Mouse (Mus musculus): ENCODE measurements around the gene Fndc5.
A peak's percentile ranks its signal among the peaks of the same experiment; 100 is the strongest.

Fndc5 gene

DNA sequence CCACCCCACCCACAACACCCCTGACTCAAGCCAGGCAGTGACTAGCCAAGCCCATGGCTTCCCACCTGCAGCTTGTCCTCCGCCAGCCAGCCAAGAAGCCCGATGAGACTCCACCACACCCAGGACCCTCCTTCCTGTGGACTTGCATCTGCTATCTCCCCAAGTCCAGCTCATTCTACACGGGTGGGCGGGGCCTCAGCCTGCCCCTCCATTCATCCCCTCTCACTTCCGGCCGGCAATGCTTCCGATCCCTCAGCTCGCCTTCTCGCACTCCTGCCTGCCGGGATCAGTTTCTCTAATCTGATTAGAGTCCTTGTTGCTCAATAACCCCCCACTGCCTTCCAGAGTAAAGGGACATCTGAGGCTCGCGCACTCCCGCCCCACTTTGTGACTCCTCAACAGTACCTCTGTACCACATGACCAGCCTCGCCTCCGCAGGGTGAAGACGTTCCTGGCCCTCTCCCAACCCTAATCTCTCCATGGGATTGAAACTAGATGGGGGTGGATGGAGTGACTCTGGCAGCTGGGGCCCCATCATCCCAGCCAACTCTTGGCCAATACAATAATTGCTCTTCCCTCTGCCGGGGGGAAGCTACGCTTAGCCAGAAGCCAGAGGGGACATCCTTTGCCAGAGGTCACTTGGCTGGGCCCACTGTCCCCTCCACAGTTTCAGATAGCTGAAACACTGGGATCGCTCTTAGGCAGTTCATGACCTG lies 10.9 kb upstream of the Fndc5 start:
- no peak for DNase-seq

DNA sequence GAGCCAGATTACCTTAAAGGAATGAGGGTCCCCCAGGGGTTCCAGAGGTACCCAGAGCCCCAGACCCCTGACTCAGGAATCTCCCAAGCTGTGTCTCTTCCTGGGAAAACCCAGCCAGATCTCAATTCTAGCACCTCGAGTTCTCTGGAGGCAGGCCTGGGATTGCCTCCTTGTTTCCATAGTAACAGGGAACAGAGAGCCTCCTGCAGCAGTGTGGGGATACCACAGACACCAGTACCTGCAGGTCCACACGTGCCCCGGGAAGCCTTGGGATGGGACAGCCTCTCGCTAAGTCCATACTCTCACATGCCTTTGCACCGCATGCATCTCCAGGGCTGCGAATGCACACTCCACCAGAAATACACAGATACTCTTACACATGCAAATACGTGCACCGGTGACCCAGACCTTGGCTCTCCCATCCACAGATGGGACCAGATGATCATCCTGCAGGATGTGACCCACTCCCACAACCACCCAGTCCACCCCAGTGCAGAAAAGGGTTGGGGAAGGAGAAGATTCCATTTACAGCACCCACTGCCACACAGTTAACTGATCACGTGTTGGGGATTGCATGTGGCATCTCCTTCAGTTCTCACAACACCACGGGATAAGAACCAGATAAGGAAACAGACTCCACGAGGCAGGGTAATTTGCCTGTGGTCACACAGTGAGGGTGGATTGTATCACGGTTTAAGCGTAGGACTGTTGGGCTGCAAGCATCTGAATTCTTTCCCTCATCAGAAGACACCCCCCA lies 8.0 kb upstream of the Fndc5 start:
- DNase-seq: no peak

DNA sequence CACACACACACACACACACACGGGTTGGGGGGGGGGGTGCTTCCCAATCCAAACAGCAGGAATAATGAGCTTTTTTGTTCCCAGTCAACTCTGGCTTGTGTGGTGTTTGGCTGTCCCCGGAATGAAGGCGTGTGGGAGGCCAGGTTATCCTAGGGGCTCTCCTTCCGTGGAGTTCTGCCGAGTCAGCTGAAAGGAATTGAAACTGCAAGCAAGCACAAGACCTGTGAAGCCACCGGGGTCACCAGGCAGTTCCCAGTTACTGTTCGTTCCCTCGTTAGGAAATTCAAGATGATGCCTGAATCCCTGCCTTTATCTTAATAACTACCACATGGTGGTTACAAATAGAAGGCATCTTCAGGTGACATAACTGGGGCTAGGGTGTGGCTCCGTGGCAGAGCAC lies 7.4 kb upstream of the Fndc5 start:
- DNase-seq: no peak

DNA sequence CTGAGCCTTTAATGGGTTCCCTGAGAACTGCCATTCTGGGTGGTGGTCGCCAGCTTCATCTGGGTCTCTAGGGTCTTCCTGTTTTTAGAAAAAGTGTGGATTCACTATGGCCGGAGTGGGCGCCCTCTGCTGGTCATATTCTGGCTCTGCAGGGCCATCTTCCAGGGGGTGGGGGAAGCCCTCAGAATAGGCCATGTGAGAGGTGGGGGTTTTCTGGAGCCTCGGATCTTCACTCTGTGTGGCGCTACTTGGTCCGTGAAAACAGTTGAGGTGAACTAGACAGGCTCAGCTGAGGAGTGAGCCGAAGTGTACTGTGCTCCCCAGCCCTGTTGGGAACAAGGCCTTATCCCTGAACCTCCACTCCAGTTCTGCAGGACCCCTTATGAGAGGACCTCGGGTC lies 6.7 kb upstream of the Fndc5 start:
- peak; percentile 30 for DNase-seq

DNA sequence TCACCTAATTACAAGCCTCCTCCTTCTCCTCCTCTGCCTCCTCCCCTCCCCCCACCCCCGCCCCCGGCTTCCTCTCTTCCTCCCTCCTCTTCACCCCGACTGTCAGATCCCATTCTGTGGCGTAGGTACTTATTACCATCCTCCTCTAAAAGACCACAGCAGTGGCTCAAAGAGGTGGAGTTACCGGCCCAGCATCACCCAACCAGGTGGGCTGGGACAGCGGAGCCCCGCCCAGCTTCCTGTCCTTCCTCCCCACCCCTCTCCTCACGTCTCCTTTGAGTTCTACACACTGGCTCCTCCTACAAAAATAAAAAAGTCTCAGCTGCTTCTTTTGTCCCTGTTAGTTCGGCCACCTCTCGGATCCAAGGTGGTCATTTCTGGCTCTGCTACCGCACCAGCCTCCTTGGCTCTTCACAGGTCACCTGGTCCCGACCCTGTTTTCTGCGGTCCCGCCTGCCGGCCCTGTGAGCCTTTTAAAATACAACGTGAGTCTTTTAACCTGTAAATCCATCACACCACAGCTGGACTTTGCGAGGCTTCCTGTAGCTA lies 6.0 kb upstream of the Fndc5 start:
- peak; percentile 48 for DNase-seq

DNA sequence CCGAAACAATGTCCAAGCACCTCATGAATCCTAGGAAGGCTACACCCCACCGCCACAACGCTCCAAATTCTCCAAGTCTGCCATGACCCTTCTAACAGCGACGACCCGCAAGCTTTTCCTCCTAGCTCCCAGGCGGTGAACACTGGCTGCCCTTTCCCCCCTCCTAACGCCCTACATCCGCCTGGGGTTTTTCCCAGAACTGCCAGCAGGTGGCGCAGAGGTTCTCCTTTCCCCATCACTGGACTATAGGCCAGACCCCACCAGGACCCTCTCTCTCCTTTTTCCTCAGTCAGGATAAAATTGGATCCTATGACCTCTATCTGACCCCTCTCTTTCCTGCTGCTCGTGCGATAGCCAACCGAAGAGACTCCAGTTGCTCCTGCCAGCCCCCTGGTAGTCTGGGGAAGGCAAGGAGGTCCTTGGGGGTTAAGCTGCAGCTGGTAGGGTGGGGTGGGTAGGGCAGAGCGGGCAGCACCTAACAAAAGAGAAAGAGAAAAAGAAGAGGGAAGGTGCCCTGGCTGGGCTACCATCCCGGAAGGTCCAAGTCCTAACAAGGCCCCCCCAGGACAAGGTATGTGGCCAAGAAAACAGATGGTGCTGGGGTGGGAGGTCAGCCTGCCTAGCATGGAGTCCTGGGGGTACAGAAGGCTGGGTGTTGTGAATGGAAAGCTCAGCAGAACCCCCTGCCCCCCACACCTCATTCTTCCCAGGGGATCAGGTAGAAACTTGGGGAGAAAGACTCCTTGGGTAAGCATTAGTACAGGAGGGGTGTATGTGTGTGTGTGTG lies 1.8 kb upstream of the Fndc5 start:
- DNase-seq: peak; percentile 78

DNA sequence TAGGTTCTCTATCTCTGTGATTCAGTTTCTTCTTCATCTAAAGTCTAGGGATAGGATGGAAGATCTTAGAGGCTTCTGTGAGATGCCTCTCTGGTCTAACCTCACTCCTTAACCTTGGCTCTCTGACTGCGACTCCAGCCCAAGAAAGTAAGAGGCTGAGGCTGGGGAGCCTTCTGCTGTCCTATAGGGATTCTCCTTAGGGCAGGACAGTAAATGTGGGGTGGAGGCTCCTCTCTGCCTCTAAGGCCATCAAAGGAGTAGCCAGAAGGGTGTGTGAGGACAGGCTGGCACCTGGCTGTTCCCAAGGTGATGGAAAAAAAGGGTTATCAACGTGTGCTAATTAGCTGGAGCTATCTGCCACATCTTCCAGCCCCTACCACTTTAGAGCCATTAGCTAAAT lies 1.2 kb upstream of the Fndc5 start:
- DNase-seq: no peak

DNA sequence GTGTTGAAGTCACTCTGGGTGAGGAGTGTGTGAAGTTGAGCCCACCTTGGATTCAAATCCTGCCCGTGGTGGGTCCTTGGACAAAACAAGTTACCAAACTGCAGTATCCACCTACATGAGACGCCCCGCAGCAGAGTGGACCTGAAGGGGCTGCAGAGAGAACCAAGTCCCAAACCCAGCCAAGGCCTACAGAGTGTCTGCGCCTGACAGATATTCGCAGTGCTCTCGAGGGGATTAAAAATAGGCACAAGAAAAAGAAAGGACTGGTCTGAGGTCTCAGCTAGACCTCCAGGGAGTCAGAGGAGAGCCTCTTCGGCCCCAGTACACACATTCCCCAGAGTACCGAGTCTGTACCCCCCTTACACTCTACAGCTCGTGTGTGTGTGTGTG lies 615 bp upstream of the Fndc5 start:
- no peak for DNase-seq

DNA sequence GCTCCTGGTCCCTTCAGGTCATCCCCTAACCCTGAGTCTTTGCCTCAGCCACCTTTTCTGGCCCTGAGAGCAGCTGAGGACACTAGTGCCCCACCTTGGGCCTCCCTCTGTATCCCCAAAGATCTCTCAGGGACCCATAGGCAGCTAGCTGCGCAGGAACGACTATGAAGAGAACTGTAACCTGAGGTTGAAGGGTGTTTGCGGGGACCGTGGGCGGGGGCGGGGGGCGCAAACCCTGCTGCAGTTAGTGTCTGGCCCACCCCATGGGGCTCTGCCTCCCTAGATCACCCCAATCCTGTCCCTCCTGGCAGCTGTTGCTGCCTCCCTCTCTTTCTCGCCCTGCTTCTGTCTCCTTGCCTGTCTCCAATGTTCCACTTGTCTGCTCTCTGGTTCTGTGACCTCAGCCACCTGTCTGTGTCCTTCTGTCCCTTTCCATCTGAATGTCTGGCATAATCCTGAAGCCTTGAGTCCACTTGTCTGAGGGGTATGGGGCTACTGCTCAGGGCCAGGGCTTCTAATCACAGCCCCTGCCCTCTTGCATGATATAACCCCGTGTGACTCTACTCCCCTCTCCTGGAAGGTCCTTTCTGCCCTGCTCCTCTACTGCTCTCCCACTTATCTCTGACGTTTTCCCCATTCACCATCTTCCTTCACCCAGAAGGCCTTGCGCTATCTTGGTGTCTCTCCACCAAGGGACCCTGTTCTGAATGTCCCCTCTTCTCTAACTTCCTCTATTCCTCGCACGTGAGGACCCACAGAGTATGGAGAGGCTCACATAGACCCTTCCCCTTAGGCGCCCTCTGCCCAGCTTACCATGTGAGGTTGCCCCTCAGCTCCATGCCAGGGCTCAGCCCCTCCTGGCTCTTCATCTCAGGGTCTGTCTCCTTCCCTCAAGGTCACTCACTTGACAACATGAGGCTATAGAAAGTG lies 858 bp downstream of the Fndc5 start:
- DNase-seq: no peak

DNA sequence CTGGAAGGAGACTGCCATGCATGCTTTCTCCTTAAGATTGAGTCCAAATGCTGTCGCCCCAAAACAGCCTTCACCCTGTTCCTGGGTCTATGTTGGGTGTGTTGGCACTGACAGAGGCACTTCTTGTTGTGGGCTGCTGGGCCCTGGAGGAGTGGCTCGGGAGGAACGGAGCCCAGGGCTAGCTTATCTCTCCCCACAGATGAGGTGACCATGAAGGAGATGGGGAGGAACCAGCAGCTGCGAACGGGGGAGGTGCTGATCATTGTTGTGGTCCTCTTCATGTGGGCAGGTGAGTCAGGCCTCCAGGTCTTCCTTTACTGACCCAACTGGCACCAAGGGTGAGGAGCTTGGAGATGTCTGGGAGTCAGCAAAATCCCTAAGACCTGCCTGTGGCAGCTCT lies 2.8 kb downstream of the Fndc5 start:
- DNase-seq: no peak

DNA sequence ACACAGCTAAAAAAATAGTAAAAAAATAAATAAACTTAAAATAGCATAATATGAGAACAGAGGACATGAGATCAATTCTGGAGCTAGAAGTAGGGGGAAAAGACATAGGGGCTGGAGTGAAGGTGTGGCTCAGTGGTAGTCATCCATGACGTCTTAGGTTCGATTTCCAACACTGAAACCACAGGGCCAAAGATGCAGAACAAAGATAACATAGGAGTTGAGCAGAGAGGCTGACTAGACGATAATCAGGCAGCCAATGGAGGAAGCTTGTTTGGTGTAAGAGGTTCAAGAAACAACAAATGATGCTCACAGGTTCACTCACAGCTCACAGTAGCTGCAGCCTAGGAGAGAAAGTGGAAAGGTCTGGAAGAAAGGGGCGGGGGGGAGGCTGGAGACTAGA lies 4.0 kb downstream of the Fndc5 start:
- DNase-seq: no peak

DNA sequence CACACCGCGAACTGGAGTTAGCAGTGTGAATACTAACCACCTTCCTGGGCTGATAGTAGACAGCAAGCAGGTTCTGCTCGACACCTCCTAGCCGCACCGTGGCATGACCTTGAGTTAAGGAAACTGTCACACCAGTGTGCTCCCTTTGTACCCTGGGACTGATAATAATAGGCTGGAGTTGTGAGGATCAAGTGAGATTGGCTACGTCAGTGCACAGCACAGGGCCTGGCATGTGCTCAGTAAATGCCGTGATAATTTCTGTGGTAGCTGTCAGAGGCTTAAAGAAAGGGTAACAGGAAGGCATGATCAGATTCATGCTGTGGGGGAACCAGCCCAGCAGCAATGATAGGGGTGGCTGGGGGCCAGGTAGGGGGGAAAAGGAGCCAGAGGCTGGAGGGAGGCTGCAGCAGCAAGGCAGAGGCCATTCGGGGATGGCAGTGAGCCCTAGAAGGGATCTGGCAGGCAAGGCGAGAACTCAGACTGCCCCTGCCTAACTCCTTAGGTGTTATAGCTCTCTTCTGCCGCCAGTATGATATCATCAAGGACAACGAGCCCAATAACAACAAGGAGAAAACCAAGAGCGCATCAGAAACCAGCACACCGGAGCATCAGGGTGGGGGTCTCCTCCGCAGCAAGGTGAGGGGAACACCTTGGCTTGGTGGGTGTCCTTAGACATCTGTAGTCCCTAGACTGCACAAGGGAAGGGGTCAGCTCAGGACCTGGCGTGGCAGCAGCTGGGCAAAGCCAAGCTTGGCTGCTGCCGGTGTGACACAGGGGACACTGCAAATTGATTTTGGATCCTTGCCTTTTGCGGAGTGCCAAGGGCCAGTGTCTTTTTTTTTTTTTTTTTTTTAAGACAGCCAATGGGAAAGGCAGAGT lies 5.0 kb downstream of the Fndc5 start:
- no peak for DNase-seq

DNA sequence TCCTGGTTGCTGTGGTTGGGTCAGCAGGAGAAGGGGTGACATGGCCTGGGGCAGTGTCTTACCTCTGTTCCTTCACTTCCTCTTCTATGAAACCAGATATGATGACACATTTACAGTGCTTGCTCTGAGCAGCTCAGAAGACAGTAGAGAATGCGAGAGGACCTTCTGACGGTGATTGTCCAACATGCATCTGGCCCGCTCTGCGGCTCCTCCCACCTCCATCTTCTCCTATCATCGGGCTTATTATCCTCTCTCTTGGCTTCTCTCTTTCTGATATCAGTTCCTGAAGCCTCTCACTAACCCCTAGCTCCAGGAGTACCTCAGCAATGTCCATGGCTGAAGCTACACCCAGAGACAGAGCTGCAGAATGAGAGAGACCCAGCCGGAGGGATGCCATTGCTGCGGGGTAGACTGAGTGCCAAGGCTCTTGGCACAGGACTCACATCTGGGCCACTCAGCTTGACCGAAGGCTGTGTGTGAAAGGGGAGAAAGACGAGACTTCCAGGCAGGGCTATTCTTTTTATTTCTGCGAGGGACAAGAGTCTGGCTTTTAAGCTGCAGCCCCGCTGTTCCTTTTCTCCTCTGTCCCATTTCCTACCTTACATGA lies 5.7 kb downstream of the Fndc5 start:
- DNase-seq: no peak

DNA sequence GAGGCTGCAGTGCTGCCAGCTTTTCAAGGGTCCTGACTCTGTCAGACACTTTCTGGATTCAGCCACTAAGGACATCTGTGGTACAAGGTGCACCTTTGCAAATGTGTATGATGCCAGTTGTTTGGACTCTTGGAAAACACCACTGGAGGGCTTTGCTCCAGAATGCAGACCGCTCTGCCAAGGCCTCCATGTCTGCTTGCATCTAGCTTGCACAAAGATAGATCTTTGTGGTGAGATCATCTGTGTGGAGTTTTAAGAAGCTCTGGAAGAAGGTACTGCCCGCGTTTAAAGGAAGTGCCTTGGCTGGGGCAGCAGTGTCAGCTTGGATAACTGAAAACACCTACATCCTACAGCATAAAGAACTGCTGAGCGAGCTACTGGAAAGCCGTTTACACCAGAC lies 6.7 kb downstream of the Fndc5 start:
- DNase-seq: no peak

DNA sequence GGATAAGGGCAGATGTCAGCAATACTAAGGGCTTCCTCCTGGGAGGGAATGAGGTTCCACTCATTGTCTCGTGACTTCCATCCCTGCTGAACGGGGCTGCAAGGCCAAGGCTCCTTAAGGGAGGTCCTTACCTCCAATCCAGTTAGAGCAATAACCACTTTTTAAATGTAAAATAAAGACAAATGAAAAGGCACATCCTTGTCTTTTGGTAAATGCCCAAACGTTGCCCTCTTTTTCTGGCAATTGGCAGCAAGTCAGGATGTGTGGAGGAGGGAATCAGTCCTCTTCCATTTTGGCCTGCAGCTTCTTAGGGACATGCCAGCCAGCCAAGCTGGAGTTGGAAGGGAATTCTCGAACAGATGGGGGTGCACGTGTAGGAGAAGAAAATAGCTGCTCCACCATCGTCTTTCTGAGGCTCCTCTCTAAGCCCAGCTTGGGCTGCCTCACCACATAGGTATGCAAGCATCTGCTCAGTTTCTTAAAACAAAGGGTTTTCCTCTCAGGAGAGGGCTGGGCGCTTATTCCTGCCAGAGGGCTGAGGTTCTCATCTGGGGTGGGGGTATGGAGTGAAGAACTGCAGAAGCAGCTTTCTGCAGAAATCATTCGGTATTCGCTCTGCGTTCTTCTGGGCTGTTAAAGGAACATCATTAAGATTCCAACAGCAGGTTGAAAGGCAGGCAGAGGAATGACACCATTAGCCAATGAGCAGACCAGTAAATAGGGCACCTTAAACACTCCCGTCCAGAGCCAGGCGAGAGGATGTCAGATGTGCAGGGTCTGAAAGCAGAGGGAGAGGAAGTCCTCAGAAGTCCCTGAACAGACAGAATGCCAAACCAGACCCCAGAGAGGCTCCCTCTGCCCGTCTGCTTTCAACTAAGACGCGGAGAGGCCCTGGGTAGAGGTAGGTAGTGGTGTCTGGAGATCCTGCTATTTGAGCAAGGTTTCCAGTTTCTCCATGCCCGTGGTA lies 7.9 kb downstream of the Fndc5 start:
- DNase-seq: no peak

DNA sequence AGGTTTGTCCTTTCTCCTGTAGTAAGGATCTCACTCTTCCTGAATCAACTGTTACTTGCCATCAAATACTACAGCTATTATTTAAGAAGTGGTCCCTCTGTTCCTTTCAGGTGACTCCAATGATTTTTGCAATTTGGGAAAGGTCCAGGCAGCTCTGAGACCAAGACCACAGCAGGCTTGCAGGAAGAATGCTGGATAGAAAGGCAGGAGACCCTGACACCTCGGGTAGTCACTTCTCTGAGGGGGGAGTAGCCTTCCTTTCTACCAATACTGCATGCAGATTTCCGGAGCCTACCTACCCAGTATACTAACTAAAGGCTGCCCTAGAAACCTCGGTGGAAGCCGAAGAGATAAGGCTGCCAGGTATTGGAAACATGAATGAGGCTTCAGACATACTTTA lies 8.6 kb downstream of the Fndc5 start:
- DNase-seq: no peak

DNA sequence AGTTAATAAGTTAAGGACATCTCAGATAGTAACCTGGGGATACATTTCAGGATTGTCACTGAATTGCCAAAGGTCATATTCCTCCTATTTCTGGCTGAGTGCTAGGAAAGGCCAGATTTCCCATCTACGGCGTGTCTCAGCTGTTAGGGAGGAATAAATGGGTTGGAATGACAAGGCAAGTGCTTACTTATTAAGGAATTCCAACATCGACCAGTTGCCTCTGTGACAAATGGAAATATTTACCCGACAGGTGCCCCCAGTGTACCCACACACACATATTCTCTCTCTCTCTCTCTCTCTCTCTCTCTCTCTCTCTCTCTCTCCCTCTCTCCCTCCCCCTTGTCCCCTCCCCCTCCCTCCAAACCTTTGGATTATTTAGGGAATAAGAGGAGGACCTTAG lies 9.1 kb downstream of the Fndc5 start:
- DNase-seq: peak; percentile 43

DNA sequence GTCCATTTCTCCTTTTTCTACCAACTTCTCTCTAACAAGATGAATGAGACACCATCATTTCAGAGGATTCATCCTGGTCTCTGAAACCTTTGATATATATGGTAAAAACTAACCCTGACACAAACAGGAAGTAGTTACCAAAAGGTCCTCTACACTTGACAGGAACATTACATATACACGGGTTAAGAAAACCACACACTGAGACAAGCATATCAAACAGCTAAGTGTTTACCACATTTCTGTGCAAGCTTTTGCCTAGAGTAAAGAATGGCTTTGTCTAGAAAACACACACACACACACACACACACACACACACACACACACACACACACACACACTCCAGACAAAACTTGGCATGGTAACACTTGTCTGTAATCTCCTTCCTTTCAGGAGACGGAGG lies 9.6 kb downstream of the Fndc5 start:
- DNase-seq: no peak

DNA sequence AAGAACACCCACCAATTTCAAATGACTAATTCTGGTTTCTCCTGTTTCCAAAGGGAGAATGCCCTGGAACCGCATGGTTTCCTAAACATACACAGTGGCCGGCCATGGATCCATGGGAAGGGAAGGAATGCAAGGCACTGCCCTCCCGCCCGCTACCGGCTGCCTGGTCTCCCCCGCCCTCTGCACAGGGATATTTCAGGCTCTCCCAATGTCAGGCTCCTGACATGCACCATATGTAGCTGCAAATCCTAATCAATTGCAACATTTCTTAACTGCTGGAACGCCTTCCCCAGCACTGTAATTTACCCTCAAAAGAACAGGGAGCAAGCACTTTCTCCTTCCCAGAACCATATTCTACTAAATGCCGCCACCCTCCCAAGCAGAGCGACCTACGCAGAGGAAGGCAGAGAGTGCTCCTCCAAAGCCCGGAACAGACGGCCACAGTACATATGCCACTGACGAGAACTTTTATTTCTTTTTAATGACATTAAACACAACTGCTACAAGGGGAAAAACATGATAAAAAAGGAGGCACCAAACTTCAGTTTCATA lies 10.8 kb downstream of the Fndc5 start:
- DNase-seq: no peak

Measured in kidney, adult 9 months (tissue).